Mouse (Mus musculus) leukemia stem cell, adult 10-12 weeks (primary cell): ENCODE results near the gene Atp6v1b1. TPM values are rescaled to one million over a fixed set of nuclear protein-coding genes. Genes with fewer than 3 reads are reported as not detected.

ENCODE experiments used
- polyA plus RNA-seq: library from polyadenylated mRNA; stranded (reverse); fragments of >175 nt; gene quantifications from 2 replicates; pipeline ENCODE4 v1.2.3, GENCODE M21; 2012; ENCODE audit warnings: low replicate concordance

The Atp6v1b1 gene
- polyA plus RNA-seq = not detected in 2 replicates

DNA sequence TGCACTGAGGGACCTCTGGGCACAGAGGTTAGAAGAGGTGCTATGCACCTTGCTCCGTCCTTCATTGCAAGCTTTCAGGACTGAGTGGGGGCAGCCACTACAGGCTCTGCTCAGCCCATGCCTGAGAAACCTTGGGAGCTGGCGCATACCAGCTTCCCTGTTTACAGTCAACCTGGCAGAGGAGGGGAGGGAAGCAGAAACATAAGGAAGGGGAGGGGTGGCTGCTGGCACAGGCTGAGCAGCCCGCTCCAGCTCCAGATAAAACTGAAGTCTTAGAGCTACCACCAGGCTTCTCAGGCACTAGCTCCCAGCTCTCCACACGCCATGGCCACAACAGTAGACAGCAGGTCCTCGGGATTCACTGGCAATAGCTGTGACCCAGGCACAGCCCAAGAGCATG, at the start of gene Atp6v1b1:
Atp6v1b1 (plus strand) TSS at position 230 of the 400 bp plus-strand sequence.

DNA sequence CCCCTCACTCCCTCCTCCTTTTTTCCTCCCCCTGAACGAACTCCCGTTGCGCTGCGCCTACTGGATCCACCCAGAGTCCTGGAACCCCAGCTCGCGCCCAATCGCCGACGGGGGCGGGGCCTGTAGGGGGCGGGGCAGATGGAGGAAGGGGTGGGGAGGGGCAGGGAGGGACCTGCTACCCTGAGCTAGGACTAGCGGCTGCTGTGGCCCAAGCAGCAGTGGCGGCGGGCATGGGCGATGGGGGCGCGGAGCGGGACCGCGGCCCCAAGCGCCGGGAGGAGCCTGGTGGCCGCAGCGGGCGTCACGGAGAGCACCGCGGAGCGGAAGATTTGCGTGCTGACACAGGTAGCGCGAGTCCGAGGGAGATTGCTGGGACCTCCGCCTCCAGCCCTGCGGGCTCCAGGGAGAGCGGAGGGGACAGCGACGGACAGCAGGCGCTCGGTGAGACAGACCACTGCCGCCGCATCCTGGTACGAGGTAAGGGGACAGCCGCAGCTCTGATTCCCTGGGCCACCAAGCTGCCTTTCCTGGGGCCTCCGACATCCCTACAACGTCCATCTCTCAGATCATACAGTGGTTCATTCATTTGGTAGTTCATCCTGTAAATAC, 31.6 kb upstream of the Atp6v1b1 start, which contains the start of gene Vax2:
Vax2 (plus strand) TSS at position 198 of the 609 bp plus-strand sequence.

GRCm38 (mm10) chr6:83762344-83762743, 19.6 kb downstream of the Atp6v1b1 start, which contains the start of gene Ankrd53:
Gene Ankrd53, plus strand, starts transcription at chr6:83762644.

DNA sequence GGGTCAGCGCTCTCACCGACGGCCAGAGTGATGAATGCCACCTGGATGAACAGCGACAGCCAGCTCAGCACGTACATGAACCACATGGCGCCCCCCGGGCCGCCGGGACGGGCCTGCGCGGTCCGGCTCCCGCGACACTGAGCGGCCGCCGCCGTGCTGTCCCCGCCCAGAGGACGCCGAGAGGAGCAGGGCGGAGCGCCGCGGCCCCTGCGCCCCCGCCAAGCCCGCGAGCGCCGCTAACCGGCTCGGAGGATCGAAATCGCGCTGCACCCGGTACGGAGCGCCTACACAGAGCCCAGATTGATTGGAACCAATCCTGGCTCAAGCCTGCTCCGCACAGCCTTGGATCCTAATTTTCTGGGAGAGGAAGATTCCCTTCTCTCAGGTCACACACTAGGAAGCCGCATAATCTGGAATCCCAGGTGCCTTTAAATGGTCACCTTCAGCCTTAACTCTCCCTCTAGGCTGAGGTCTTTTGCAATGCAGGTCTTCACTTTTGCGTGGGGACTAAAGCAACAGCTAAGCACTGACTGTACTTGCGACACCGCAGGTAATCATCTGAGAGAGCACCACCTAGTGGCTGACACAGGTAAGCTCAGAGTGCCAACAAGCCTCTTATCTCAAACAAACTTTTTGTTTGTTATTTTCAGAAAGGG, 33.0 kb downstream of the Atp6v1b1 start, which contains the start of gene Tex261:
Tex261 (minus strand) TSS at position 176 of the 656 bp plus-strand sequence.

GRCm38 (mm10) chr6:83794760-83795296, 52.0 kb downstream of the Atp6v1b1 start, which contains the start of gene Nagk:
Gene Nagk, plus strand, starts transcription at chr6:83794982.

Other genes starting within 250 kb of the Atp6v1b1 start
- gene Dguok, start 236.0 kb upstream of the Atp6v1b1 start, polyA plus RNA-seq = 6.0 and 15.2 TPM in 2 replicates
- not detected in 2 replicates for gene Actg2, start 206.7 kb upstream of the Atp6v1b1 start, polyA plus RNA-seq
- gene Stambp, start 170.3 kb upstream of the Atp6v1b1 start, polyA plus RNA-seq = 0.55 and 2.0 TPM in 2 replicates
- not detected in 2 replicates for gene Clec4f, start 86.8 kb upstream of the Atp6v1b1 start, polyA plus RNA-seq
- 0.15 and 0.23 TPM in 2 replicates for gene Cd207, start 65.1 kb upstream of the Atp6v1b1 start, polyA plus RNA-seq
- 0.19 and 0.24 TPM in 2 replicates for gene Vax2, start 31.7 kb upstream of the Atp6v1b1 start, polyA plus RNA-seq
- not detected in 2 replicates for gene Ankrd53, start 19.7 kb downstream of the Atp6v1b1 start, polyA plus RNA-seq
- gene Tex261, start 32.8 kb downstream of the Atp6v1b1 start, polyA plus RNA-seq = 44.1 and 49.6 TPM in 2 replicates
- gene Nagk, start 52.0 kb downstream of the Atp6v1b1 start, polyA plus RNA-seq = 2.7 and 2.9 TPM in 2 replicates
- gene Paip2b, start 88.8 kb downstream of the Atp6v1b1 start, polyA plus RNA-seq = 5.0 and 6.2 TPM in 2 replicates
- 5.2 and 6.7 TPM in 2 replicates for gene Zfp638, start 124.1 kb downstream of the Atp6v1b1 start, polyA plus RNA-seq